Mouse (Mus musculus) cortical plate, adult 2 months (tissue): ENCODE data around the gene Zfp575.

Source experiments
- CTCF ChIP-seq: fragments of 200-500 bp; IDR thresholded peaks from 2 replicates; pipeline ENCODE4 v1.5.1; 2011; ENCODE audit warnings: mild to moderate bottlenecking, control low read depth, low read length; ENCODE audit not compliant: insufficient read depth; ENCODE audit errors: extremely low read depth
- POLR2A ChIP-seq: fragments of 200-500 bp; IDR thresholded peaks from 2 replicates; pipeline ENCODE4 v1.6.1; 2011; ENCODE audit warnings: mild to moderate bottlenecking, low read length, control low read depth; ENCODE audit not compliant: insufficient read depth; ENCODE audit errors: extremely low read depth

DNA sequence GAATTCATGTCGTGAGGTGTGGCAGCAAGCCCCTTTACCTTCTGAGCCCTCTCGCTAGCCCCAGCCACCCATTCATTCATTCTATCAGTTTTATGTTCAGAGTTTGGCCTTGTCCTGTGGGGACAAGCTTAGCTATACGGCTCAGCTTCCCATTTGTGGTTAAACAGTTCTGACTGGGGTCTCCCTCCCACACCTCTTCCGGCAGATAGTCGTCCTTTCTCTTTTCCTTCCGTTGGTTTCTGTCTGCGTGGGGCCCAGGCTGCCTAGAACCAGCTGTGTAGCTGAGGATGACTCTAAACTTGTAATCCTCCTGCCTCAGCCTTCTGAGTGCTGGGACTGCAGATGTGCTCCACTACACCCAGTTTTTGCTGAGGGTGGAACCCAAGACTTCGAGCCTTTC, 30.3 kb upstream of the Zfp575 start:
- TF ChIP-seq CTCF (no peak), POLR2A (no peak)
